8 mouse cellular contexts compared by ENCODE assay signal in the genomic region with DNA sequence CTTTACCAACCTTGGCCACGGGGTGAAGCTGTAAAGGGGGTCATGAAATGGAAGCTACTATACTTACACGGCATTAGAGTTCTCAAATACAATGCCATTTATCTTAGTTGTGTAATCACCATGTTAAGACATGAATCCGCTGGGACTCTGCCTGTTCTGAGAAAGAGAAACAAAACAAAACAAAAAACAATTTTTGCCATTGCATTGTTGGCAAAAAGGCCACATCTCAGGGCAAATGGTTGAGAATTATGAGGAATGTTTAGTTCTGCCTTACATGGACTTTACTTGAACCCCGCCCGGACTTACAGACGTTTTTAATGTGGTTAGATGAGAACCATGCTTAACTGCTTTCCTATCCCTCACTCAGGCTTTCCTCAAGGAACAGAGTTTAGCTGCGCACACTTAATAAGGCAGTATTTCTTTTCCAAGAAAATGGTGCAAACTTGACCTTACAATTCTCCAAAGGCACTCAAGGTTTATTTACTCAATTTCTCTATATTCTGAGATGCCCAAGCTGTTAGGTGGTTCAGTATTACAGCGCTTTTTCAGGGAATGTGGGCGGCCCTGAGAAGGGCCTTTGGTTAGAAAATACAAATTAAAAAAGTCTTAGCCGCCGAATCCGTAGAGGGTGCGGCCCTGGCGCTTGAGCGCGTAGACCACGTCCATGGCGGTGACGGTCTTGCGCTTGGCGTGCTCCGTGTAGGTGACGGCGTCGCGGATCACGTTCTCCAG. TPM values are rescaled to one million over a fixed set of nuclear protein-coding genes. Genes with fewer than 3 reads are reported as not detected.
DNase-seq lines count a peak whose midpoint lies in the region; TF ChIP-seq lines count a peak whose summit lies in the region.

No protein-coding gene starts in this region.

- no peak for TF ChIP-seq CTCF in testis, adult 2 months (IDR thresholded peaks at IDR 0.05; ENCODE audit: control insufficient read depth, insufficient read depth, insufficient replicate concordance, low read depth, low read length)

- H3K9me3 ChIP-seq in hindbrain, embryonic 10.5 days: no peaks in the 10 kb centered on the region

- peaks cover 11% of the 10 kb centered on the region for H3K4me1 ChIP-seq in testis, adult 2 months (ENCODE audit: control insufficient read depth, insufficient read depth, low read length)
- peaks cover 57% of the 10 kb centered on the region for H3K4me1 ChIP-seq in hindbrain, embryonic 10.5 days (replicated peaks)

- 2% methylated on average over 22 of the region's 27 CpGs for WGBS in hindbrain, embryonic 10.5 days

- peak overlapping the region; percentile 85 for H3K4me3 ChIP-seq in testis, adult 2 months (ENCODE audit: control insufficient read depth, low read depth, low read length)
- H3K4me3 ChIP-seq in hindbrain, embryonic 10.5 days: peak overlapping the region; percentile 66

- H3K36me3 ChIP-seq in testis, adult 2 months (ENCODE audit: control insufficient read depth, insufficient read depth, low read length): no peaks in the 10 kb centered on the region
- no peaks in the 10 kb centered on the region for H3K36me3 ChIP-seq in hindbrain, embryonic 10.5 days

- TF ChIP-seq POLR2A in testis, adult 2 months (IDR thresholded peaks at IDR 0.05; ENCODE audit: control insufficient read depth, low read depth, low read length): no peak

- peak overlapping the region; percentile 91 for H3K27ac ChIP-seq in testis, adult 2 months (ENCODE audit: control insufficient read depth, insufficient read depth, low read depth, low read length)
- peak overlapping the region; percentile 94 for H3K27ac ChIP-seq in hindbrain, embryonic 10.5 days

- peak; percentile 23 for DNase-seq in cerebellum, adult 9-11 months
- DNase-seq in cerebellum, adult 8-10 months: no peak
- DNase-seq in testis, postnatal 14 days (ENCODE audit: low spot score): no peak
- DNase-seq in hindbrain, embryonic 10.5 days (ENCODE audit: low spot score): peak; percentile 47
- DNase-seq in lung, postnatal 4 days: peak; percentile 30 to 42
- DNase-seq in ovary, postnatal 14 days (ENCODE audit: low spot score): no peak
- no peak for DNase-seq in adrenal gland, postnatal 10 days

- H3K27me3 ChIP-seq in testis, adult 2 months (ENCODE audit: control insufficient read depth, insufficient read depth, low read length): no peaks in the 10 kb centered on the region
- H3K27me3 ChIP-seq in hindbrain, embryonic 10.5 days (ENCODE audit: insufficient read depth, poor library complexity, severe bottlenecking): no peaks in the 10 kb centered on the region

RNA-seq across cellular contexts. Expression of a gene that starts 0.6 kb away (rescaled TPM):
- 83.8 and 94.1 TPM in 2 replicates for polyA plus RNA-seq in testis, adult 2 months (2012; rRNA removed)
- polyA plus RNA-seq in hindbrain, embryonic 10.5 days (2016; fragmentation: Nextera tagmentation; extraction: Ambion mirVana): not detected in 2 replicates
- 100 to 1,000 TPM; 238 to 251 TPM for total RNA-seq in adrenal gland, postnatal 10 days (2021)

RNA-seq across cellular contexts. Expression of a gene that starts 1.8 kb away (rescaled TPM):
- 29.4 and 33.4 TPM in 2 replicates for polyA plus RNA-seq in testis, adult 2 months (2012; rRNA removed)
- 3.7 and 4.8 TPM in 2 replicates for polyA plus RNA-seq in hindbrain, embryonic 10.5 days (2016; fragmentation: Nextera tagmentation; extraction: Ambion mirVana)
- 100 to 1,000 TPM; 258 to 301 TPM for total RNA-seq in adrenal gland, postnatal 10 days (2021)

RNA-seq across cellular contexts. Expression of a gene that starts 3.1 kb away (rescaled TPM):
- 2.9 and 4.3 TPM in 2 replicates for polyA plus RNA-seq in testis, adult 2 months (2012; rRNA removed)
- 2.3 and 3.4 TPM in 2 replicates for polyA plus RNA-seq in hindbrain, embryonic 10.5 days (2016; fragmentation: Nextera tagmentation; extraction: Ambion mirVana)
- total RNA-seq in adrenal gland, postnatal 10 days (2021): 100 to 1,000 TPM; 231 to 274 TPM

RNA-seq across cellular contexts. Expression of a gene that starts 3.6 kb away (rescaled TPM):
- polyA plus RNA-seq in testis, adult 2 months (2012; rRNA removed): 2.4 and 2.5 TPM in 2 replicates
- 4.9 and 5.4 TPM in 2 replicates for polyA plus RNA-seq in hindbrain, embryonic 10.5 days (2016; fragmentation: Nextera tagmentation; extraction: Ambion mirVana)
- total RNA-seq in adrenal gland, postnatal 10 days (2021): 100 to 1,000 TPM; 282 to 291 TPM

RNA-seq across cellular contexts. Expression of a gene that starts 8.3 kb away (rescaled TPM):
- 4.2 and 4.7 TPM in 2 replicates for polyA plus RNA-seq in testis, adult 2 months (2012; rRNA removed)
- polyA plus RNA-seq in hindbrain, embryonic 10.5 days (2016; fragmentation: Nextera tagmentation; extraction: Ambion mirVana): 5.5 and 8.8 TPM in 2 replicates
- 100 to 1,000 TPM; 390 to 424 TPM for total RNA-seq in adrenal gland, postnatal 10 days (2021)

Comparison
In these comparisons a context has a peak if more than half of its experiments do, and no peak if none do; other contexts are left out.
1. DNase-seq: peak in cerebellum, adult 9-11 months (single experiment), hindbrain, embryonic 10.5 days (single experiment) and lung, postnatal 4 days (2 of 2); none in cerebellum, adult 8-10 months (single experiment), testis, postnatal 14 days (single experiment), ovary, postnatal 14 days (single experiment) and adrenal gland, postnatal 10 days (single experiment).
2. RNA of a gene that starts 0.6 kb away (polyA plus RNA-seq): 83.8 to 94.1 TPM in testis, adult 2 months; not detected in hindbrain, embryonic 10.5 days; every median in the first group is over 10 times any median in the second.